Mouse (Mus musculus): Measurements from ENCODE around the gene Ezh1.

Ezh1 gene

GRCm38 (mm10) chr11:101247521-101248030 is 21.3 kb upstream of the Ezh1 start:
- DNase-seq (ENCODE audit: low read depth, low spot score): no peak

- DNase-seq (ENCODE audit: low read depth, low spot score): no peak
These were observed 20.4 kb upstream of the Ezh1 start for GRCm38 (mm10) chr11:101246702-101247012.

- DNase-seq (ENCODE audit: low read depth, low spot score): peak; percentile 37
These were observed 19.8 kb upstream of the Ezh1 start, which contains the start of gene Ramp2 for GRCm38 (mm10) chr11:101245855-101246701. TSS of gene Ramp2 (plus strand) at chr11:101246028.

GRCm38 (mm10) chr11:101245071-101245470 is 18.8 kb upstream of the Ezh1 start:
- no peak for DNase-seq (ENCODE audit: low read depth, low spot score)

- DNase-seq (ENCODE audit: low read depth, low spot score): no peak
These were observed 11.9 kb upstream of the Ezh1 start for GRCm38 (mm10) chr11:101238071-101238647.

- no peak for DNase-seq (ENCODE audit: low read depth, low spot score)
These were observed 10.5 kb upstream of the Ezh1 start for GRCm38 (mm10) chr11:101236782-101237181.

GRCm38 (mm10) chr11:101235429-101235828 is 9.2 kb upstream of the Ezh1 start:
- no peak for DNase-seq (ENCODE audit: low read depth, low spot score)

- DNase-seq (ENCODE audit: low read depth, low spot score): no peak
These were observed 7.9 kb upstream of the Ezh1 start for GRCm38 (mm10) chr11:101234124-101234523.

- no peak for DNase-seq (ENCODE audit: low read depth, low spot score)
These were observed 7.0 kb upstream of the Ezh1 start for GRCm38 (mm10) chr11:101233240-101233639.

- no peak for DNase-seq (ENCODE audit: low read depth, low spot score)
These were observed 6.0 kb upstream of the Ezh1 start for GRCm38 (mm10) chr11:101232010-101232839.

GRCm38 (mm10) chr11:101230991-101231871 is 5.0 kb upstream of the Ezh1 start:
- DNase-seq (ENCODE audit: low read depth, low spot score): no peak

GRCm38 (mm10) chr11:101230526-101230925 is 4.3 kb upstream of the Ezh1 start:
- no peak for DNase-seq (ENCODE audit: low read depth, low spot score)

GRCm38 (mm10) chr11:101230061-101230511 is 3.8 kb upstream of the Ezh1 start:
- DNase-seq (ENCODE audit: low read depth, low spot score): no peak

GRCm38 (mm10) chr11:101229361-101229900 is 3.2 kb upstream of the Ezh1 start:
- DNase-seq (ENCODE audit: low read depth, low spot score): no peak

- no peak for DNase-seq (ENCODE audit: low read depth, low spot score)
These were observed 765 bp downstream of the Ezh1 start for GRCm38 (mm10) chr11:101225331-101226064.

GRCm38 (mm10) chr11:101224337-101224736 is 1.9 kb downstream of the Ezh1 start:
- DNase-seq (ENCODE audit: low read depth, low spot score): no peak

GRCm38 (mm10) chr11:101221306-101221986 is 4.8 kb downstream of the Ezh1 start:
- DNase-seq (ENCODE audit: low read depth, low spot score): no peak

GRCm38 (mm10) chr11:101220853-101221252 is 5.4 kb downstream of the Ezh1 start:
- no peak for DNase-seq (ENCODE audit: low read depth, low spot score)

GRCm38 (mm10) chr11:101218436-101219055 is 7.7 kb downstream of the Ezh1 start:
- DNase-seq (ENCODE audit: low read depth, low spot score): peak; percentile 45
